Mouse (Mus musculus): ENCODE results near the gene Ccnt2. TPM values are rescaled to one million over a fixed set of nuclear protein-coding genes. Genes with fewer than 3 reads are reported as not detected.

Ccnt2 gene
- total RNA-seq, 4 experiments from 2014 or later: 61.7 to 83.7 (median 73.7) TPM

Other genes starting within 250 kb of the Ccnt2 start
- 10 to 100 TPM in 1 of 4 experiments, 1 to 10 TPM in 3; 7.5 to 10.8 (median 9.0) TPM for gene Tmem163, start 94.6 kb upstream of the Ccnt2 start, total RNA-seq (2022)
- gene Acmsd, start 44.8 kb upstream of the Ccnt2 start, total RNA-seq (2022): not detected
- gene Map3k19, start 80.9 kb downstream of the Ccnt2 start, total RNA-seq (2022): 10 to 100 TPM in 1 of 4 experiments, 1 to 10 TPM in 3; 5.5 to 10.1 (median 8.4) TPM
- gene Rab3gap1, start 94.6 kb downstream of the Ccnt2 start, total RNA-seq (2022): 10 to 100 TPM; 70.8 to 84.4 (median 78.8) TPM